8 mouse cellular contexts compared by ENCODE assay signal in genomic region chr7:25237249-25238014, GRCm38 (mm10). TPM values are rescaled to one million over a fixed set of nuclear protein-coding genes. Genes with fewer than 3 reads are reported as not detected.
DNase-seq lines count a peak whose midpoint lies in the region; ATAC-seq and TF ChIP-seq lines count a peak whose summit lies in the region.

TSS of gene Gsk3a (minus strand) at chr7:25237851.

- H3K4me1 ChIP-seq in cerebellum, adult 2 months (ENCODE audit: control insufficient read depth, insufficient read depth, low read length): peaks cover 6% of the 10 kb centered on the region; the same call in 1 of the 2 replicates
- H3K4me1 ChIP-seq in hindbrain, embryonic 11.5 days (replicated peaks; ENCODE audit: control insufficient read depth, insufficient read depth, low read length): no peaks in the 10 kb centered on the region; the same call in 1 of the 2 replicates

- peak; percentile 89 for ATAC-seq in hindbrain, embryonic 11.5 days (ENCODE audit: low FRiP score)

- no peaks in the 10 kb centered on the region for H3K9me3 ChIP-seq in hindbrain, embryonic 11.5 days (ENCODE audit: control insufficient read depth, low read length)

- TF ChIP-seq CTCF in cerebellum, adult 2 months (IDR thresholded peaks at IDR 0.05; ENCODE audit: borderline replicate concordance, insufficient read depth, low read depth, low read length): no peak

- no peaks in the 10 kb centered on the region for H3K36me3 ChIP-seq in hindbrain, embryonic 11.5 days (ENCODE audit: control insufficient read depth, insufficient read depth, low read length)

- peak within 1 kb of the TSS; percentile 90 for H3K9ac ChIP-seq in hindbrain, embryonic 11.5 days (ENCODE audit: low read depth, low read length)

- peak within 1 kb of the TSS; percentile 81 for H3K4me3 ChIP-seq in cerebellum, adult 2 months (replicated peaks; ENCODE audit: insufficient read depth, low read depth, low read length)
- peak within 1 kb of the TSS; percentile 85 for H3K4me3 ChIP-seq in hindbrain, embryonic 11.5 days (ENCODE audit: low read depth, low read length)

- peak; percentile 87 for DNase-seq in MEL-GATA-1-ER (ENCODE audit: extremely low read depth, low read depth)
- peak; percentile 99 for DNase-seq in cerebellum, adult 2 months
- peak; percentile 97 to 99 for DNase-seq in frontal cortex, adult 2 months (ENCODE audit: extremely low spot score in 1 of 2, low spot score in 1 of 2)
- DNase-seq in hindbrain, embryonic 11.5 days (ENCODE audit: low spot score): peak; percentile 99
- DNase-seq in layer of hippocampus, postnatal 14 days (ENCODE audit: low spot score in 2 of 2): peak in 1 of 2 experiments; percentile 99
- peak; percentile 98 for DNase-seq in lung, postnatal 14 days
- DNase-seq in right cerebral cortex, adult 18-20 months: peak; percentile 99
- DNase-seq in urinary bladder, postnatal 10 days (ENCODE audit: low spot score): peak; percentile 89

- H3K4me2 ChIP-seq in hindbrain, embryonic 11.5 days (replicated peaks; ENCODE audit: low read depth, low read length): peak within 1 kb of the TSS; percentile 42

- WGBS in cerebellum, adult 2 months: under 1% methylated on average over 69 of the region's 76 CpGs
- WGBS in hindbrain, embryonic 11.5 days: under 1% methylated on average over 54 of the region's 76 CpGs

- peak within 1 kb of the TSS; percentile 86 for H3K27ac ChIP-seq in cerebellum, adult 2 months (ENCODE audit: insufficient read depth, low read length)
- H3K27ac ChIP-seq in hindbrain, embryonic 11.5 days (ENCODE audit: low read depth, low read length): peak within 1 kb of the TSS; percentile 45

- TF ChIP-seq POLR2A in cerebellum, adult 2 months (IDR thresholded peaks at IDR 0.05; ENCODE audit: borderline replicate concordance, insufficient read depth, low read length): peak; percentile 44; the same call in 1 of the 2 replicates

- no peaks in the 10 kb centered on the region for H3K27me3 ChIP-seq in cerebellum, adult 2 months (ENCODE audit: control insufficient read depth, insufficient read depth, low read length)
- H3K27me3 ChIP-seq in hindbrain, embryonic 11.5 days (ENCODE audit: control insufficient read depth, insufficient read depth, low read length): no peaks in the 10 kb centered on the region

RNA-seq across cellular contexts. Expression of gene Gsk3a, which starts in this region (rescaled TPM):
- 226 and 230 TPM in 2 replicates for polyA plus RNA-seq in cerebellum, adult 2 months (2012; rRNA removed)
- polyA plus RNA-seq in frontal cortex, adult 2 months (2012; rRNA removed): 241 and 244 TPM in 2 replicates
- 14.1 and 16.1 TPM in 2 replicates for polyA plus RNA-seq in hindbrain, embryonic 11.5 days (2014; fragmentation: Nextera tagmentation; extraction: Ambion mirVana)
- 100 to 1,000 TPM; 184 to 190 TPM for total RNA-seq in layer of hippocampus, postnatal 14 days (2021)

Comparison
In these comparisons a context has a peak if more than half of its experiments do, and no peak if none do; other contexts are left out.
1. RNA of gene Gsk3a (polyA plus RNA-seq): 241 to 244 TPM in frontal cortex, adult 2 months and 226 to 230 TPM in cerebellum, adult 2 months; 14.1 to 16.1 TPM in hindbrain, embryonic 11.5 days; every median in the first group is over 10 times any median in the second.